Mouse (Mus musculus) neural tube, embryonic 12.5 days (tissue): ENCODE results near the gene Rad51b. TPM values are rescaled to one million over a fixed set of nuclear protein-coding genes. Genes with fewer than 3 reads are reported as not detected.

Experiments
- ATAC-seq: fragments of 200-750 bp; cut with Nextera tagmentation; 2 replicates; pipeline ENCODE4 v1.8.0; 2017; ENCODE audit warnings: low read depth, mild to moderate bottlenecking, moderate TSS enrichment, moderate library complexity; ENCODE audit not compliant: low FRiP score
- H3K27ac ChIP-seq: fragments of 300-500 bp; sonication (generic); 2 replicates; pipeline ENCODE4 v1.5.1; 2016
- H3K27me3 ChIP-seq: fragments of 300-500 bp; sonication (generic); replicated peaks from 2 replicates; pipeline ENCODE4 v1.6.1; 2016; ENCODE audit warnings: mild to moderate bottlenecking
- H3K36me3 ChIP-seq: fragments of 300-500 bp; sonication (generic); 2 replicates; pipeline ENCODE4 v1.6.1; 2016; ENCODE audit warnings: mild to moderate bottlenecking
- H3K4me1 ChIP-seq: fragments of 300-500 bp; sonication (generic); 2 replicates; pipeline ENCODE4 v1.6.1; 2016
- H3K4me2 ChIP-seq: fragments of 300-500 bp; sonication (generic); replicated peaks from 2 replicates; pipeline ENCODE4 v1.6.1; 2016; ENCODE audit warnings: mild to moderate bottlenecking
- H3K4me3 ChIP-seq: fragments of 300-500 bp; sonication (generic); 2 replicates; pipeline ENCODE4 v1.5.1; 2016
- H3K9ac ChIP-seq: fragments of 300-500 bp; sonication (generic); 2 replicates; pipeline ENCODE4 v1.6.1; 2016; ENCODE audit warnings: mild to moderate bottlenecking
- H3K9me3 ChIP-seq: fragments of 300-500 bp; sonication (generic); 2 replicates; pipeline ENCODE4 v1.6.1; 2016; ENCODE audit warnings: mild to moderate bottlenecking
- WGBS: fragments of 180-500 bp; shearing (Covaris S2); methylation state at CpG from one replicate; pipeline ENCODE4 v1.1.7; 2016; 5-methylcytosine and 5-hydroxymethylcytosine counted together
- polyA plus RNA-seq: library from polyadenylated mRNA; unstranded; fragments of >200 nt; fragmentation: Nextera tagmentation; extraction: Ambion mirVana; gene quantifications from 2 replicates; pipeline ENCODE4 v1.2.1, GENCODE M21; 2016

Rad51b gene
- polyA plus RNA-seq, 1 experiment from 2014 or later = 4.5 TPM

DNA sequence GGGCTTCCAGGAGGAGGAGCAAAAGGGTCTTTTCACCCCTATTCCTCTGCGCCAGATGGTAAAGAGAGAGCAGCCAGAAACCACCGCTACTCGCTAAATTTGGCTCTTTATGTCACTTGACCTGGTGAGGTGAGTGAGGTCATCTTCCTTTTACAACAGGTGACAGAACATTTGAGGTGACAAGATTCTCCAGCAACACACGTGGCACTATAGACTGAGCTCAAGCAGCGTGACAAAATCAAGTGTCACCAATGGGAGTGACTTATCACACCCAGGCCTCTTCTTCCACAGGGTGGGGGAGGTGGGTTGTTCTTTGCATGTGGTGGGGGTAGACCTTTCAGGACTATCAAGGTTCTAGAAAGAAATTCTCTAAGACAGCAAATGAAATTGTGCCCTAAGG, 543.4 kb downstream of the Rad51b start:
- Histone ChIP-seq H3K27ac (no peak overlapping the region), H3K9ac (no peak overlapping the region), H3K9me3 (no peaks in the 10 kb centered on the region), H3K36me3 (no peaks in the 10 kb centered on the region), H3K4me3 (no peak overlapping the region), H3K4me2 (no peak overlapping the region), H3K4me1 (peaks cover 56% of the 10 kb centered on the region), H3K27me3 (no peaks in the 10 kb centered on the region)
- ATAC-seq = no peak
- WGBS = 48% methylated on average over 5 of the region's 5 CpGs

DNA sequence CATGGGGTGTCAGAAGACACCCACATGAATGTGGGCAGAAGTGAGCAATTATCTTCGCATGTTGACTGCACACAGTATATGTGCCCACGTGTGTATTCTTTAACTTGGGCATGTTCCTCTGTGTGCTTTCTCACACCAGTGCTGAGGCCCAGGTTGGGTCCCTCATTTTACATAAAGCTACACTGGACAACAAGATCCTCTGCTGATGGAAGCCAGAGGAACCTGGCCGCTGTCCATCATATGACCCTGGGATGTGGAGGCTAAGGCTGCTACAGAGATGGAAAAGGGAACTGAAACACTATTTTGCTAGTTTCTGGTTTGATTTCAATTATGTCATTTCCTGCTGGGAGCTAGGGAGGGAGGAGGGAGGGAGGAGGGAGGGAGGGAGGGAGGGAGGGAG, 544.2 kb downstream of the Rad51b start:
- no peak overlapping the region for H3K4me3 ChIP-seq
- no peaks in the 10 kb centered on the region for H3K27me3 ChIP-seq
- H3K4me2 ChIP-seq = no peak overlapping the region
- H3K9ac ChIP-seq = no peak overlapping the region
- no peak for ATAC-seq
- no peak overlapping the region for H3K27ac ChIP-seq
- no peaks in the 10 kb centered on the region for H3K9me3 ChIP-seq
- peaks cover 56% of the 10 kb centered on the region for H3K4me1 ChIP-seq
- 97% methylated on average over 3 of the region's 3 CpGs for WGBS
- no peaks in the 10 kb centered on the region for H3K36me3 ChIP-seq

DNA sequence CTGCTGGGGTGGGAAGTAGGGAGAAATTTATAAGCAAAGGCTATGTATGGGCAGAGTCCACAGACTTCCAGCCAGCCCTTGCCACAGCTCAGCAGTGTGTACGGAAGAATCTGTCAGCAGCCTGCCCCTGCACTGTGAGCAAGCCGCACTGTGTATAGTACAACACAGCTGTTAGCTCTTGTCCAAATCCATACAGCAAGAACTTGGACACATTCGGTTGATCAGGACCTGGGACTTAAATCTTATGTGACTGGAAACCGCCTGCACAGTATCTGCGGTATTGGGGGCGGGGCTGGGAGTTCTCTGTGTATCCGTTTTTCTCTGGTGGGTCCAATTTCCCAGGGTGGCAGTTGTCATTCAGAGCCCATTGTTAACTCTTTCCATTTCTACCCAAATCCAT, 545.2 kb downstream of the Rad51b start:
- Histone ChIP-seq H3K36me3 (no peaks in the 10 kb centered on the region), H3K4me1 (peaks cover 63% of the 10 kb centered on the region)

DNA sequence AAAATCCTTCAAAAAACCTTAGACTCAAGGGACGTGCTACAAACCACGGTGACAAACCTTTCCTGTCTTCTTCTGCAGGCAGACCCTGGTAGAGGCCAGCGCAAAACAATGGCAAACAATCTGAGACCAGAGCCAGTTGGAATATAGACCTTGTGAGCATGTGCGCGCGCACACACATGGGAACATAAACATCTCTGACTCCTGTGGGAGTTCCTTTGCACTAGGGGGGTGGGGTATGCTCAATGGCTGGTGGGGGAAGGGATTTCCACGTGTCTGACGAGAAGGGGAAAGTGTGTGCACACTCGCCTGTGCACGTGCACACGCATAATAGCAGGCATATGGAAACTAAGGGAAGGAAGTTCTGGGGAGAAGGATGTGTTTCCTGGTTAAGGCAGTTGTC, 545.9 kb downstream of the Rad51b start:
- Histone ChIP-seq H3K9ac (no peak overlapping the region), H3K27me3 (no peaks in the 10 kb centered on the region), H3K4me3 (no peak overlapping the region), H3K36me3 (no peaks in the 10 kb centered on the region), H3K9me3 (no peaks in the 10 kb centered on the region), H3K27ac (no peak overlapping the region), H3K4me2 (no peak overlapping the region), H3K4me1 (peaks cover 57% of the 10 kb centered on the region)
- 71% methylated on average over 11 of the region's 11 CpGs for WGBS
- ATAC-seq = no peak

More for the DNA sequence above, 545.2 kb downstream of the Rad51b start:
- 0 out of 2 replicates have a peak overlapping the region, but pooled peaks have one; percentile 28 for H3K27ac ChIP-seq
- ATAC-seq = no peak
- no peak overlapping the region for H3K4me3 ChIP-seq
- no peak overlapping the region for H3K9ac ChIP-seq
- H3K27me3 ChIP-seq = no peaks in the 10 kb centered on the region
- 51% methylated on average over 7 of the region's 7 CpGs for WGBS
- H3K4me2 ChIP-seq = no peak overlapping the region
- H3K9me3 ChIP-seq = no peaks in the 10 kb centered on the region

DNA sequence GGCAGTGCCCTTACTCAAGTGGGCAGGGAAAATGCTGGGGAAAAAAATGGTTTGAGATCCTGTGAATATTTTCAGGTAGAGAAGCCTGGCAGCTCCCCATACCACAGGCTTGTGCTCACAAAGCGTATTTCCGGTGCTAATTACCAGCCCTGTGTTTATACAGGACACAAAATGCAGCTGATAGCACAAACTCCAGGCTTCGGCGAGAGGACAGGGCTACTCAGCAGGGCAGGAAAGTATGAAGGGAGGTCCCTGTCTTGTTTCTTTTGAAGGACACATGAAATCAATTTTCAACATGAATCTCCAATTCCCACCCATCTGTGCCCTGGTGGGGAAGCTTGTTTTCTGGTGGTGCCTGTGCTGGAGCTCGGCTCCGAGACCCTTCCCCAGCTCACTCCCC, 546.4 kb downstream of the Rad51b start:
- H3K9me3 ChIP-seq = no peaks in the 10 kb centered on the region
- no peak for ATAC-seq
- no peaks in the 10 kb centered on the region for H3K36me3 ChIP-seq
- no peak overlapping the region for H3K9ac ChIP-seq
- H3K4me1 ChIP-seq = peaks cover 52% of the 10 kb centered on the region
- H3K4me2 ChIP-seq = no peak overlapping the region
- no peak overlapping the region for H3K4me3 ChIP-seq
- 54% methylated on average over 6 of the region's 6 CpGs for WGBS
- no peaks in the 10 kb centered on the region for H3K27me3 ChIP-seq
- no peak overlapping the region for H3K27ac ChIP-seq

DNA sequence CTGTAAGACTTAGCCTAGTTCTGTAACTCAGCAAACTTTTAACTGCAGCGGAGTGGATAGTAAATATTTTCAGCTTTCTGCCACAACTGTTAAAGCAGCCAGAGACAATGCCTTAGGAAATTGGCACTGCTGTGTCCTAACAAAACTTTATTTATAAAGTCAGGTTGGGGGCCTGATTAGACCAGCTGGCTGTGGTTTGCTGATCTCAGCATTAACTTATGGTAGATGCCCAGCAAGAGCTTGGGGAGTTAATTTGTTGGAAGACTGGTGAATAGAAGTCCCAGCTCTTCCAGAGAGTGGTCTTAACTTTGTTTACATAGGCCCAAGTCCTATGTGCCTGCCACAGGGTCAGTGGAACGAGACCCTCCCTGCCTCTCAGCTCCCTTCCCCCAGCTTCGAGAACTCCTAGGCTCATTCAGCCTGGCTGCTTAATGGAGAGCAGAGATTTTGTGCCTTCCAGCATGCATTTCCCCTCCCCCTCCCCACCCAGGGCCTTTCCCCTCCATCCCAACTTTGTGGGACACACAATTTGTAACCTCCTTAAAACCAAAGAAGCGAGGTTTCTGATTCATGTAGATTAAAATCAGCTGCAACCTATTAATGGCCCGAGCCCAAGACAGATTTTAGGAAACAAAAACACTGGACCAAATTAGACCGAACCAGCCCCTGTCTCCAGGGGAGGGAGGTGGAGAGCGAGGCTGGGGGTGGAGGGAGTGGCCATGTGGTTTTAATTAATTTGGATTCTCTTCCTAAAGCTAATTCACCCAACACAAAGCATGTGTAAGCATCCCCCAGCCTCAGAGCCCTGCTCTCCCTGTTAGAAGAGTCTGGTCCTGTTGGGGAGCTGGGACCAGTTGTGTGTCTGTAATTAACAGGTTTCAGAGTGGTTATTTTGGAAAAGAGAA, 549.4 kb downstream of the Rad51b start:
- ATAC-seq = no peak
- Histone ChIP-seq H3K36me3 (no peaks in the 10 kb centered on the region), H3K27me3 (no peaks in the 10 kb centered on the region), H3K4me2 (no peak overlapping the region), H3K4me1 (peaks cover 31% of the 10 kb centered on the region), H3K27ac (no peak overlapping the region), H3K9me3 (no peaks in the 10 kb centered on the region), H3K4me3 (no peak overlapping the region), H3K9ac (no peak overlapping the region)
- 38% methylated on average over 7 of the region's 7 CpGs for WGBS

DNA sequence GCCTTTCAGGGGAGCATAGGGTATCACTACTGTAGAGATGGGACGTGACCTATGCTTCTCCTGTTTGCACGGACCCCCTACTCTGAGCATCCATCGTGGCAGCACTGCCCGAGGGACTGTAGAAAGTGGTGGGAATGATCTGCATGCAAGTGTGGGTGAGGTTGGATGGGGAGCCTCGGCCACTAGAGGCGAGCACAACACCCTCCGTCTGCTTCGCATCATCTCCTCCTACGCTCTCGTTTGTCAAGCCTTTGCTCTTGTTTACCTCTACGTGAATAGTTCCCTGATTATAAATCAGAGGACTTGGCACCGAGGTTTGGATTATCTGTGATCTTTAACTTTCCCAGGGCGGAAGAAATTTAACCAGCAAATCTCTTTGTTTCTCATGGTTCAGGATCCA, 551.5 kb downstream of the Rad51b start:
- ATAC-seq = no peak
- H3K27me3 ChIP-seq = no peaks in the 10 kb centered on the region
- no peak overlapping the region for H3K27ac ChIP-seq
- no peaks in the 10 kb centered on the region for H3K36me3 ChIP-seq
- 67% methylated on average over 13 of the region's 13 CpGs for WGBS
- H3K4me1 ChIP-seq = peaks cover 16% of the 10 kb centered on the region
- H3K9me3 ChIP-seq = peaks cover 3% of the 10 kb centered on the region; the same call in 1 of the 2 replicates
- H3K4me2 ChIP-seq = no peak overlapping the region
- no peak overlapping the region for H3K9ac ChIP-seq
- no peak overlapping the region for H3K4me3 ChIP-seq

DNA sequence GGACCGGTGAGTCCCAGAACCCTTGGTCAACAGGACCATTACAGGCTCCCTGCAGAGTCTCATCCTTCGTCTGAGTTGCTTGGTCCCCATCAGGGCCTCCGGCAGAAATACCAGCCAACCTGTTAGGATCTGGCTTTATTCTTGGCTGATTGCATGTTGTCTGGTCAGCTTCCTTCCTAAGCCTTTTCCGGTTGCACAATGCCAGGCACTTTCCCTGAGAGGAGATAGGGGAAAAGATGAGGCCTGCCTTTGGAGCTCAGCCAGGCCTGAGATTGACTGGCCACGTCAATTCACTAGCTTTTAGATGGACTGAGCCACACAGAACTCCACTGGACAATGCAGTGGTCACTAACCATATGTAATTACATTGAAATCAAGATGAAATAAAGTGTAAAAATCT, 552.9 kb downstream of the Rad51b start:
- Histone ChIP-seq H3K9me3 (peaks cover 3% of the 10 kb centered on the region; the same call in 1 of the 2 replicates), H3K4me1 (peaks cover 7% of the 10 kb centered on the region; the same call in 1 of the 2 replicates), H3K4me2 (no peak overlapping the region), H3K4me3 (no peak overlapping the region), H3K27ac (no peak overlapping the region), H3K9ac (no peak overlapping the region), H3K27me3 (no peaks in the 10 kb centered on the region), H3K36me3 (no peaks in the 10 kb centered on the region)
- no peak for ATAC-seq
- 78% methylated on average over 5 of the region's 5 CpGs for WGBS

DNA sequence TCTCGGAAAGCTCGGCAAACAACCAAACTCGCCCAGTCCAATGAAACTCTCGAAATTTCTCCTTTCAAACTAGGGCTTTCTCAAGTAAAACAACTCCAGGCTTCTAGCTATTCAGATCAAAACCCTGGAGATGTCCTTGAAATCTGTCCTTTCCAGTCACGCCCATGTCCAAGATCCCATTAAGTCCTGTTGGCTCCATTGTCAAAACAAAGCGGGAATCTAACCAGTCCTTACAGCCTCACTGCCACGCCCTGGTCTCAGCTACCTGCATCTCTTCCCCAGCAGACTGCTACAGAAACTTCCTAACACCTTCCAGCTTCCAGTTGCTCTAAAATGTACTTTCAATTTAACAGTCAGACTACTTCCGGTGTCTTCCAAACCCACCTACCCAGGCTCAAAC, 554.8 kb downstream of the Rad51b start:
- Histone ChIP-seq H3K4me2 (no peak overlapping the region), H3K4me1 (peaks cover 6% of the 10 kb centered on the region; the same call in 1 of the 2 replicates), H3K9me3 (peaks cover 3% of the 10 kb centered on the region; the same call in 1 of the 2 replicates), H3K36me3 (no peaks in the 10 kb centered on the region), H3K27ac (no peak overlapping the region), H3K4me3 (no peak overlapping the region), H3K9ac (no peak overlapping the region), H3K27me3 (no peaks in the 10 kb centered on the region)
- 93% methylated on average over 8 of the region's 8 CpGs for WGBS
- ATAC-seq = no peak

DNA sequence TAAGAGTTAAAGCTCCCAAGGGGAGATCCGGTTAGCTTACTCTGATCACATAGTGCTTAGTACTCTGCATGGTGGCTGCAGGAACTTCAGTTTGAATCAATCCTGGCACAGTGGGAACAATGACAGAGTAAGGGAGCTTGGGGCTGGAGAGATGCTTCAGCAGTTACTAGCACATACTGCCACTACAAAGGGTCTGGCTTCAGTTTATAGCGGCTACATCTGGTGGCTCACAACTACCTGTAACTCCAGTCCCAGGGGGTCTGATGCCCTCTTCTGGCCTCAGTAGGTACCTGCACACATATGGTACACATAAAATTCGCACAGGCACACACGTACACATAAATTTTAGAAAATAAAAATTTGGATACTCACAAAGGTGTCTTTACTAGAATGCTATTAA, 555.5 kb downstream of the Rad51b start:
- H3K36me3 ChIP-seq = no peaks in the 10 kb centered on the region
- H3K27me3 ChIP-seq = no peaks in the 10 kb centered on the region
- no peak overlapping the region for H3K9ac ChIP-seq
- peaks cover 3% of the 10 kb centered on the region; the same call in 1 of the 2 replicates for H3K9me3 ChIP-seq
- no peak overlapping the region for H3K4me3 ChIP-seq
- no peak for ATAC-seq
- no peak overlapping the region for H3K4me2 ChIP-seq
- 0 out of 2 replicates have a peak, but pooled peaks cover 4% of the 10 kb centered on the region for H3K4me1 ChIP-seq
- H3K27ac ChIP-seq = no peak overlapping the region
- WGBS = 98% methylated on average over 4 of the region's 4 CpGs

DNA sequence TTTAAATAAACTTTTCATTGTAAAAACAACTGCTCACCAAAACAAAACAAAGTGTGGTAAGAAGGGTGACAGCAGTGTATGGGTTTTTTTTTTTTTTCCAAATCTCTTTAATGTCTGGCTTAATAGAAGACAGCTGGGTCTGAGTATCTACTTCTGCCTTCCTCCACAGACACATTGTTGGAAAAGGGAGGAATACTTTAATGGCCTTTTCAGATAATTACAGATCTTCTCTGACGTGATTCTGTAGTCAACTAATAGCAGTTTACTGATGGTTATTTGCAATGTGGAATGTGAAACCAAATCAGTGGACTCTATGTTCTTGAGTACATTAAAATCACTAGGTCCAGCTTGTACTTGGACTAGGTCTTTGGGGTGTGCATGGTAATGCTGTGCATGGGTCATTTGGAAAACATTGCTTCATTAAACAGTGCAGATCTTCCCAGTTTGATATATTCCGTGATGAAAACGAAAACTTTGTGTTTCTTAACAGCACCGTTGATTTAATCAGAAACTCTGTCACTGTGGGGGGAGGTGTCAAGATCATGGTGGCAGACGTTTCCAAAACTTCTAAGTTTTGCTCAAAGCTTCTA, 556.9 kb downstream of the Rad51b start:
- Histone ChIP-seq H3K27me3 (no peaks in the 10 kb centered on the region), H3K4me1 (0 out of 2 replicates have a peak, but pooled peaks cover 4% of the 10 kb centered on the region), H3K9me3 (peaks cover 3% of the 10 kb centered on the region; the same call in 1 of the 2 replicates), H3K9ac (no peak overlapping the region), H3K27ac (no peak overlapping the region), H3K36me3 (no peaks in the 10 kb centered on the region), H3K4me3 (no peak overlapping the region), H3K4me2 (no peak overlapping the region)
- ATAC-seq = no peak
- WGBS = 84% methylated on average over 5 of the region's 5 CpGs

DNA sequence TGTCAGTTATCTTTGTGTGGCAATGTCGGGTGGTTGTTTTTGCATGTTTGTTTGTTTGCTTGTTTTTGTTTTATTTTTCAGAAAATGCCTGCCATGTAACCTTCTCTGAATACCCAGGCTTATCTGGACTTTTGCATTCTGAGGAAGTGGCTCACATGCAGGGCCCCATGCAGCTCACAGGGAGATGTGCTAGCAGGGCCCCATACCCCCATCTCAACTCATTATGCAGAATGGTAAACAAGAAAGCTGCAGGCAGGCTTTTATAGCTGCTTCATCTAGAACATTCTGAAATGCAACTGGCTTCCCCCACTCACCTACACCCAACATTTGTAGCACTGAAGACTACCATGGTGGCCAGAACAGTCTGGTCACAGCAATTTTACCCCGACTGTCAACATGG, 557.4 kb downstream of the Rad51b start:
- ATAC-seq = no peak
- H3K4me3 ChIP-seq = no peak overlapping the region
- no peak overlapping the region for H3K27ac ChIP-seq
- H3K4me1 ChIP-seq = peaks cover 9% of the 10 kb centered on the region
- no peaks in the 10 kb centered on the region for H3K36me3 ChIP-seq
- H3K27me3 ChIP-seq = no peaks in the 10 kb centered on the region
- H3K4me2 ChIP-seq = no peak overlapping the region
- peaks cover 3% of the 10 kb centered on the region; the same call in 1 of the 2 replicates for H3K9me3 ChIP-seq
- no peak overlapping the region for H3K9ac ChIP-seq
- 95% methylated on average over 2 of the region's 2 CpGs for WGBS
